15 mouse cellular contexts compared by ENCODE assay signal in genomic region chr12:92405506-92405905, GRCm38 (mm10).
DNase-seq lines count a peak whose midpoint lies in the region; ATAC-seq and TF ChIP-seq lines count a peak whose summit lies in the region.
"Had no signal": no experiment of that assay in that cellular context is flagged by ENCODE, and none has a peak within 500 bp of the region (broad histone marks: within the 10 kb centered on the region; RNA-seq: fewer than 3 reads in every experiment).

No protein-coding gene starts in this region.

- ATAC-seq in kidney, postnatal 0 days (replicated peaks; ENCODE audit: low FRiP score, low read depth), result no peak
- ATAC-seq in limb, embryonic 11.5 days (ENCODE audit: insufficient number of reproducible peaks, low FRiP score, low TSS enrichment, low read depth), result no peak
- no peak for ATAC-seq in megakaryocyte-erythroid progenitor cell, adult 5-6 weeks (replicated peaks; ENCODE audit: low FRiP score, low TSS enrichment, poor library complexity, severe bottlenecking)
- ATAC-seq: Patski had no signal

- no peak for TF ChIP-seq CTCF in kidney, postnatal 0 days (IDR thresholded peaks at IDR 0.05; ENCODE audit: low read depth)

- DNase-seq in kidney, postnatal 0 days (ENCODE audit: low spot score), result peak; percentile 56
- no peak for DNase-seq in kidney, adult 11 months
- peak; percentile 17 for DNase-seq in ES-E14 (ENCODE audit: low read depth, low spot score)
- peak; percentile 57 for DNase-seq in embryo, embryonic 11 days
- DNase-seq in limb, embryonic 11.5 days (ENCODE audit: low spot score), result peak; percentile 37
- DNase-seq in left cerebral cortex, postnatal 4 days, result no peak
- no peak for DNase-seq in MN1 (ENCODE audit: low spot score)
- DNase-seq: cerebellum, adult 2 months; kidney, adult 18-20 months; lung, adult 18-20 months; thymus, adult 2 months had no signal

- intact Hi-C loops in left cerebral cortex, postnatal 4 days (cut with DNase I), result no loop called here

- no peak overlapping the region for H3K27ac ChIP-seq in kidney, postnatal 0 days
- no peak overlapping the region for H3K27ac ChIP-seq in ES-E14 (ENCODE audit: insufficient read depth, low read depth, low read length, poor library complexity, severe bottlenecking)
- H3K27ac ChIP-seq in limb, embryonic 11.5 days (replicated peaks; ENCODE audit: low read depth, low read length), result no peak overlapping the region
- H3K27ac ChIP-seq: heart, embryonic 13.5 days; limb, embryonic 15.5 days had no signal

- H3K36me3 ChIP-seq in kidney, postnatal 0 days (ENCODE audit: insufficient read depth, low read length), result no peaks in the 10 kb centered on the region
- H3K36me3 ChIP-seq in ES-E14 (ENCODE audit: control insufficient read depth, insufficient read depth, low read length, poor library complexity, severe bottlenecking), result no peaks in the 10 kb centered on the region
- H3K36me3 ChIP-seq in limb, embryonic 11.5 days (ENCODE audit: control insufficient read depth, insufficient read depth, low read length), result no peaks in the 10 kb centered on the region
- H3K36me3 ChIP-seq: heart, embryonic 13.5 days; limb, embryonic 15.5 days had no signal

- H3K4me2 ChIP-seq in kidney, postnatal 0 days (ENCODE audit: low read length), result no peak overlapping the region
- H3K4me2 ChIP-seq in limb, embryonic 11.5 days (ENCODE audit: low read depth, severe bottlenecking), result no peak overlapping the region
- H3K4me2 ChIP-seq: heart, embryonic 13.5 days; limb, embryonic 15.5 days had no signal

- H3K4me1 ChIP-seq in kidney, postnatal 0 days (replicated peaks; ENCODE audit: insufficient read depth, low read length), result no peaks in the 10 kb centered on the region
- no peaks in the 10 kb centered on the region for H3K4me1 ChIP-seq in ES-E14 (ENCODE audit: control insufficient read depth in 2 of 2, insufficient read depth in 2 of 2, low read length in 2 of 2, poor library complexity in 1 of 2)
- no peaks in the 10 kb centered on the region for H3K4me1 ChIP-seq in limb, embryonic 11.5 days (ENCODE audit: control insufficient read depth, insufficient read depth, low read length)
- H3K4me1 ChIP-seq: heart, embryonic 13.5 days; limb, embryonic 15.5 days had no signal

- no peaks in the 10 kb centered on the region for H3K27me3 ChIP-seq in kidney, postnatal 0 days (ENCODE audit: insufficient read depth, low read length)
- H3K27me3 ChIP-seq in limb, embryonic 11.5 days (ENCODE audit: control insufficient read depth, insufficient read depth, low read length), result no peaks in the 10 kb centered on the region
- H3K27me3 ChIP-seq: heart, embryonic 13.5 days; limb, embryonic 15.5 days; Patski had no signal

- no peak overlapping the region for H3K4me3 ChIP-seq in kidney, postnatal 0 days (replicated peaks; ENCODE audit: low read depth, low read length)
- no peak overlapping the region for H3K4me3 ChIP-seq in ES-E14 (ENCODE audit: insufficient read depth in 1 of 2, low read depth in 1 of 2, low read length in 2 of 2, poor library complexity in 1 of 2, severe bottlenecking in 1 of 2)
- H3K4me3 ChIP-seq in limb, embryonic 11.5 days (ENCODE audit: low read depth, low read length), result no peak overlapping the region
- H3K4me3 ChIP-seq: heart, embryonic 13.5 days; limb, embryonic 15.5 days had no signal

- in situ Hi-C loops in ES-E14 (cut with MboI; ENCODE audit: low sequenced_read_pairs in 2 of 2, unreplicated experiment in 2 of 2), result no loop called here

- H3K9me3 ChIP-seq in kidney, postnatal 0 days (replicated peaks; ENCODE audit: low read length), result no peaks in the 10 kb centered on the region
- no peaks in the 10 kb centered on the region for H3K9me3 ChIP-seq in ES-E14 (ENCODE audit: control insufficient read depth, insufficient read depth, low read depth, low read length)
- no peaks in the 10 kb centered on the region for H3K9me3 ChIP-seq in limb, embryonic 11.5 days (ENCODE audit: control insufficient read depth, low read length)
- H3K9me3 ChIP-seq: heart, embryonic 13.5 days; limb, embryonic 15.5 days had no signal

- no peak overlapping the region for H3K9ac ChIP-seq in kidney, postnatal 0 days (ENCODE audit: low read depth, low read length)
- H3K9ac ChIP-seq in ES-E14 (ENCODE audit: insufficient read depth, low read depth, low read length, poor library complexity, severe bottlenecking), result no peak overlapping the region
- no peak overlapping the region for H3K9ac ChIP-seq in limb, embryonic 11.5 days (ENCODE audit: low read length)
- H3K9ac ChIP-seq: heart, embryonic 13.5 days; limb, embryonic 15.5 days had no signal

TF ChIP-seq in ES-E14, 5 proteins besides CTCF, POLR2A, EP300 and RAD21:
- TF ChIP-seq CHD2 (IDR thresholded peaks at IDR 0.05; ENCODE audit: low read depth, low read length), result no peak
- no peak for TF ChIP-seq ZNF384 (IDR thresholded peaks at IDR 0.05; ENCODE audit: low read depth, low read length)
- TF ChIP-seq HCFC1 (IDR thresholded peaks at IDR 0.05; ENCODE audit: borderline replicate concordance, insufficient read depth, low read length), result no peak
- TF ChIP-seq MAFK (IDR thresholded peaks at IDR 0.05; ENCODE audit: insufficient read depth, low read depth, low read length), result no peak
- TF ChIP-seq ZC3H11A (IDR thresholded peaks at IDR 0.05; ENCODE audit: borderline replicate concordance, low read depth, low read length), result no peak
TF ChIP-seq in ES-E14: peak in this region for 0.

Comparison
In these comparisons a context has a peak if more than half of its experiments do, and no peak if none do; other contexts are left out.
1. DNase-seq: peak in kidney, postnatal 0 days (single experiment), ES-E14 (single experiment), embryo, embryonic 11 days (single experiment) and limb, embryonic 11.5 days (single experiment); none in kidney, adult 11 months (single experiment), left cerebral cortex, postnatal 4 days (single experiment) and MN1 (single experiment).